Mouse (Mus musculus) thymus, postnatal 25 days (tissue): Measurements from ENCODE around the gene Spty2d1.
"Not testable (repeated sequence)": the region's sequence is repeated elsewhere in the genome, so short reads cannot be mapped to it uniquely, and the experiment has no call there.

ENCODE experiments used
- DNase-seq: peaks from one replicate; pipeline ENCODE4 v3.0.0; 2022

Spty2d1 gene

GRCm38 (mm10) chr7:47019641-47020040, 11.4 kb upstream of the Spty2d1 start:
- no peak for DNase-seq

GRCm38 (mm10) chr7:47017146-47017545, 8.9 kb upstream of the Spty2d1 start:
- no peak for DNase-seq

- DNase-seq = no peak
Measured at GRCm38 (mm10) chr7:47016602-47017001, 8.4 kb upstream of the Spty2d1 start.

- DNase-seq = peak; percentile 63
Measured at GRCm38 (mm10) chr7:47015390-47016065, 7.3 kb upstream of the Spty2d1 start.

- no peak for DNase-seq
Measured at GRCm38 (mm10) chr7:47014564-47015389, 6.6 kb upstream of the Spty2d1 start.

- no peak for DNase-seq
Measured at GRCm38 (mm10) chr7:47013131-47013767, 5.0 kb upstream of the Spty2d1 start.

- no peak for DNase-seq
Measured at GRCm38 (mm10) chr7:47007818-47008167, 418 bp downstream of the Spty2d1 start.

- peak; percentile 18 for DNase-seq
Measured at GRCm38 (mm10) chr7:47007109-47007780, 966 bp downstream of the Spty2d1 start.

GRCm38 (mm10) chr7:47003411-47004115, 4.6 kb downstream of the Spty2d1 start:
- DNase-seq = no peak

- no peak for DNase-seq
Measured at GRCm38 (mm10) chr7:47001900-47002275, 6.3 kb downstream of the Spty2d1 start.

- DNase-seq = no peak
Measured at GRCm38 (mm10) chr7:47001125-47001899, 6.9 kb downstream of the Spty2d1 start.

GRCm38 (mm10) chr7:47000644-47000983, 7.6 kb downstream of the Spty2d1 start:
- DNase-seq = no peak

GRCm38 (mm10) chr7:46999983-47000643, 8.1 kb downstream of the Spty2d1 start:
- DNase-seq = no peak

- no peak for DNase-seq
Measured at GRCm38 (mm10) chr7:46998942-46999341, 9.3 kb downstream of the Spty2d1 start.

- no peak for DNase-seq
Measured at GRCm38 (mm10) chr7:46997644-46998395, 10.4 kb downstream of the Spty2d1 start.

GRCm38 (mm10) chr7:46997008-46997407, 11.2 kb downstream of the Spty2d1 start:
- DNase-seq = no peak

GRCm38 (mm10) chr7:46995558-46995957, 12.7 kb downstream of the Spty2d1 start:
- no peak for DNase-seq

GRCm38 (mm10) chr7:46993079-46993478, 15.1 kb downstream of the Spty2d1 start:
- DNase-seq = no peak

- not testable (repeated sequence) for DNase-seq
Measured at GRCm38 (mm10) chr7:46989387-46989786, 18.8 kb downstream of the Spty2d1 start.

- DNase-seq = no peak
Measured at GRCm38 (mm10) chr7:46987073-46987472, 21.1 kb downstream of the Spty2d1 start.

GRCm38 (mm10) chr7:46986646-46987045, 21.6 kb downstream of the Spty2d1 start:
- DNase-seq = no peak
